Mouse (Mus musculus) cerebellum, adult 11-12 months (tissue): ENCODE results near the gene Pias1.

ENCODE experiments used
- DNase-seq: peaks from one replicate; pipeline ENCODE4 v3.0.0; 2022

Gene Pias1

GRCm38 (mm10) chr9:62987824-62988223 is at the start of gene Pias1:
Gene Pias1 (minus strand): TSS chr9:62987924.
- no peak for DNase-seq

GRCm38 (mm10) chr9:63035431-63035830 is 47.7 kb upstream of the Pias1 start:
- DNase-seq, result no peak

GRCm38 (mm10) chr9:63031011-63031782 is 43.5 kb upstream of the Pias1 start:
- peak; percentile 5 for DNase-seq

GRCm38 (mm10) chr9:63022486-63022885 is 34.8 kb upstream of the Pias1 start:
- DNase-seq, result no peak

DNA sequence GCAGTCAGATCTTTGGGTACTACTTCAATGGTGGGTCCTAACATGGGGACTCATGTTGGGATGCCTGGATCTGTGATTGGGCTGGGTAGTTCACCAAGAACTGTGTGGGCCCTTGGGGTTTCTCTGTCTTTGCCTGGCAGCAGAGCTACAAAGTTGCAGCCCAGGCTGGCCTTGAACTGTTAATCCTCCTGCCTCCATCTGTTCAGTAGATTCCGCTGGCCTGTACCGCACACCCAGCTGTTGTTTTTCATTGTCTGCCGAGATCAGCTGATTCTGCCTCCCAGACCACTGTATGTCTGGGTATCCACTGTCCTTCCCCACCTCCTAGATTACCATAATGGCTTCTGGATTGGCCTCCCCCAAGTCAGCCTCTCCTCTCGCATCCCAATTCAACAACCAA is 19.6 kb upstream of the Pias1 start:
- DNase-seq, result no peak

GRCm38 (mm10) chr9:63006081-63006820 is 18.5 kb upstream of the Pias1 start:
- no peak for DNase-seq

DNA sequence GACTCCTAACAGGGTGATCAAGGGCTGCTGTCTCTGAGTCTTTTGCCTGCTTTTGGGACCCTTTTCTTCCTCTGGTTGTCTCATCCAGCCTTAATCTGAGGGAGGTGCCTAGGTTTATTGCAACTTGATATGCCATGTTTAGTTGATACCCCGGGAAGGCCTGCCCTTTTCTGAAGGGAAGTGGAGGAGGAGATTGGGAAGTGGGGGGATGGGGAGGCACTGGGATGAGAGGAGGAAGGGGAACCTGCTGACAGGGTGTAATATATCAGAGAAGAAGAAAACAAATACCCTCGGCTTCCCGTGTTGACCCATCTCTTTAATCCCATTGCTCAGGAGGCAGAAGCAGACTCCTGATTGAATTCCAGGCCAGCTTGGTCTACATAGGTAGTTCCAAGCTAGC is 10.8 kb upstream of the Pias1 start:
- no peak for DNase-seq

GRCm38 (mm10) chr9:62997626-62998025 is 9.9 kb upstream of the Pias1 start:
- no peak for DNase-seq

- DNase-seq, result no peak
Measured at GRCm38 (mm10) chr9:62995186-62995585, 7.5 kb upstream of the Pias1 start.

- no peak for DNase-seq
Measured at GRCm38 (mm10) chr9:62990134-62990533, 2.4 kb upstream of the Pias1 start.

DNA sequence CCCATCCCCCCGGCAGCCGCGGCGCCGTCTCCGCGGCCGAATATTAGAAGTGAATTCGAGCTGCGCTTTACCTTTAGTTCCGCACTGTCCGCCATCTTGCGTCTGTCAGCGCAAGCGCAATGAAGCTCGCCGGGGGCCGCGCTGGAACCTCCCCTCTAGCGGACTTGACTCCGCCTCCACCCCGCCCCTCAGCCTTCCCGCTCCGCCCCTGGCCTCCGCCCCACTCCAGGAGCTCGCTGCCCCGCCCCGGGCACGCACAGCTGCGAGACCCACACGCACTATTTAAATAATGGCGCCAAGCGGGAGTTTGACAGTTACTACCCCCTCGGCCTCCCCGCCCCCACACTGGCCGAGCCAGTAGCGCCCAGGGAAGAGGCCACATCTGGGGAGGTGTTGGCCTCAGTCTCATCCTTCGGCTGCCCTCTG is 6.9 kb downstream of the Pias1 start:
- peak; percentile 94 for DNase-seq

- peak; percentile 34 for DNase-seq
Measured at GRCm38 (mm10) chr9:62980162-62980776, 7.5 kb downstream of the Pias1 start.

GRCm38 (mm10) chr9:62979461-62980161 is 8.1 kb downstream of the Pias1 start:
- DNase-seq, result no peak

DNA sequence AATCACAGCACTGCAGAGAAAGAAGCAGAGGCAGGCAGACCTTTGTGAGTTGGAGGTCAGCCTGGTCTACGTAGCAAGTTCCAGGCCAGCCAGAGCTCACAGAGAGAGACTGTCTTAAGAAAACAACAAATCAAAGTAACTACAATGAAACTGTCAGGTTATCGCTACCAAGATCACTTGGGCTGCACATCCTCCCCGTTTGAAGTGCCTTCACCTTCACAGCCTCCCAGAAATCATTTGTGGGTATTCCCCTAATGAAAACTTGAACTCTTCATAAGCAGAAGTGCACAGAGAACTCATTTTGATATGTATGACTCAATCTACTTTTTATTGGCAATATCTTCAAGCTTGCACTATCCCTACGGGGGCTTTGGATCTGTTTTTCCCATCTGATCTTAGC is 10.6 kb downstream of the Pias1 start:
- no peak for DNase-seq

DNA sequence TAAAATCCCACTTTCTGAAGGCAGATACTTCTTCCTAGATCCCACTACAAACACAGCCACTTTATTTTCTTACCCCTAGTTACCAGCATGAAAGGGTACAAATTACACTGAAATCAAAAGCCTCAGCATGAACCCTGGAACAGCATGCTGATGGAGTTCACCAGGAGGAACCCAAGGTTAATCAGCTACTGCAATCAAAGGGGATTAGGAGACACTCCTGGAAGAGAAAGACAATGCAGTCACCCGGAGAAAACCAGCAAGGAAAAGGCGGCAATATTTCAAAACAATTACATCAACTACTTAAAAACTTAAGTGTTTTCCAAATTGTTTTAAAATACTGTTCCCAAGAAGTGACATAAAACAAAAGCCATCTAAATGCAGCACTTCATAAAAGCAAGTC is 11.9 kb downstream of the Pias1 start:
- DNase-seq, result no peak

DNA sequence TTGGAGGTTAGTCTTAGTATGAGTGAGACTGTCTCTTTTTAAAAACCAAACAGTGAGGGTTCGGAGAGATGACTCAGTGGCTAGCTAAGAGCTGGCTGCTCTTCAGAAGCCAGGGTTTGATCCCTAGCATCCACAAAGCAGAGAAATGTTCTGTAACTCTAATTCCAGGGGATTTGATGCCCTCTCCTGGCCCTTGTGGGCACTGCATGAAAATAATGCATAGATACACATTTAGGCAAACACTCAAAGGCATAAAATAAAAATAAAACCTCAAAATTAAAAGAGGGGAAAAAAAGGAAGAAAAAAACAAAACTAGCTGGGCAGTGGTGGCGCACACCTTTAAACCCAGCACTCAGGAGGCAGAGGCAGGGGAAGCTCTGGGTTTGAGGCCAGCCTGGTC is 13.3 kb downstream of the Pias1 start:
- DNase-seq, result no peak

- DNase-seq, result no peak
Measured at GRCm38 (mm10) chr9:62972073-62972745, 15.5 kb downstream of the Pias1 start.

DNA sequence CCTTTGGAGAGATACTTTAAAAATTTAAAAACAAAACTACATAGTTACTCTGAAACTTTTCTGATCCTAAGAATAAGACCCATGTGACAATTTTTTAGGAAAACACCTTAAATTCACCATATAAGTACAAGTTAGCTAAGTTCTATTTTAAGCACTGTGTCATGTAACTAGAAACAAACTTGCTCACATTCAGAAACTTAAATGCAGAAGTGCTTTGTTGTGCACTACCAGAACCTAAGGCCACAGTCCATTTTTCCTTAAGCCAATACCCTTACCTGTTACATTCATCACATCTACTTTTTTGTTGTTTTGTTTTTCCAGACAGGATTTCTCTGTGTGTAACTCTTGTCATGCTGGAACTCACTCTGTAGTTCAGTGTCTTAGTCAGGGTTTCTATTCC is 17.4 kb downstream of the Pias1 start:
- no peak for DNase-seq

- DNase-seq, result no peak
Measured at GRCm38 (mm10) chr9:62966018-62966417, 21.7 kb downstream of the Pias1 start.

GRCm38 (mm10) chr9:62952713-62953112 is 35.0 kb downstream of the Pias1 start:
- DNase-seq, result no peak

DNA sequence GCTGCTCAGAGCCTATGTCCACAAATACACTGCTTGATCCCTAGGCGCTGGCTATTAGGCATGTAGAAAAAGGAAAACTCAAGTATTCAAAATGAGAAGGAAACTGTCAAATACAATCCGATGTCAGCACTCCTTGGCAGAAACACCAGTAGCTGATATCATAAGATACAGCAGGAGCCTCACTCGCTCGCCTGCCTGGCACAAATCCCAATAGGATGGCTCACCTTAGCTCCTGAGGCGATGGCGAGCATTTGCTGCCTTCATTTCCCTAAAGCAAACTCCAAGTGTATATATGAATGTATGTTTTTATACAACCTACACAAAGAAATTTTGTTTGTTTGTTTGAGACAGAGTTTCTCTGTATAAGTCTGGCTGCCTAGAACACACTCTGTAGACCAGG is 42.4 kb downstream of the Pias1 start:
- no peak for DNase-seq

GRCm38 (mm10) chr9:62944063-62944462 is 43.7 kb downstream of the Pias1 start:
- DNase-seq, result no peak

DNA sequence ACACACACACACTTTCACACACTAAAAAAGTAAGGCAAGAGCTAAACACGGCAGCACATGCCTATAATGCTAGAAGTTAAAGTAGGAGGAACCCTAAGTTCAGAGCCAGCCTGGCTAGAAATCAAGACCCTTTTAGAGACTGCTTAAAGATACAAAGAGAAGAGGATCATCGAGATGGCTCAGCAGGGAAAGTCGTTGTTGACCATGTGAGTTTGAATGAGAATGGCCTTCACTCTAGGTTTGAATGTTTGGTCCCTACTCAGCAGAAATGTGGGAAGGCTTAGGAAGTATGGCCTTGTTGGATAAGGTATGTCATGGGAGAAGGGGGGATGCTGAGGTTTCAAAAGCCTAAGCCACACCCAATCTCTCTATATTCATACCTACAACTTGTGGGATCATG is 46.8 kb downstream of the Pias1 start:
- DNase-seq, result no peak
